Mouse (Mus musculus) layer of hippocampus, postnatal 10 days (tissue): Measurements from ENCODE around the gene Serpinh1. TPM values are rescaled to one million over a fixed set of nuclear protein-coding genes. Genes with fewer than 3 reads are reported as not detected.

Experiments
- total RNA-seq, 2 experiments: library from RNA; stranded (reverse); gene quantifications; 2 replicates each; pipeline ENCODE4 v1.2.3; 2021

Serpinh1 gene
- total RNA-seq, 2 experiments from 2014 or later, result 58.2 to 62.0 TPM

Other genes starting within 250 kb of the Serpinh1 start
- gene Uvrag, start 212.1 kb downstream of the Serpinh1 start, total RNA-seq, result 10 to 100 TPM; 37.6 to 41.0 TPM
- 10 to 100 TPM; 77.9 to 82.9 TPM for gene Dgat2, start 170.5 kb downstream of the Serpinh1 start, total RNA-seq
- not detected for gene Mogat2, start 114.6 kb downstream of the Serpinh1 start, total RNA-seq
- gene Map6, start 85.8 kb downstream of the Serpinh1 start, total RNA-seq, result 100 to 1,000 TPM; 178 to 182 TPM
- 10 to 100 TPM; 31.4 to 37.4 TPM for gene Gdpd5, start 28.2 kb upstream of the Serpinh1 start, total RNA-seq
- gene Klhl35, start 112.8 kb upstream of the Serpinh1 start, total RNA-seq, result 1 to 10 TPM; 4.8 to 6.2 TPM
- 100 to 1,000 TPM; 314 to 330 TPM for gene Rps3, start 130.5 kb upstream of the Serpinh1 start, total RNA-seq
- gene Arrb1, start 182.2 kb upstream of the Serpinh1 start, total RNA-seq, result 100 to 1,000 TPM; 150 to 192 TPM